28 mouse cellular contexts compared by ENCODE assay signal in the genomic region with DNA sequence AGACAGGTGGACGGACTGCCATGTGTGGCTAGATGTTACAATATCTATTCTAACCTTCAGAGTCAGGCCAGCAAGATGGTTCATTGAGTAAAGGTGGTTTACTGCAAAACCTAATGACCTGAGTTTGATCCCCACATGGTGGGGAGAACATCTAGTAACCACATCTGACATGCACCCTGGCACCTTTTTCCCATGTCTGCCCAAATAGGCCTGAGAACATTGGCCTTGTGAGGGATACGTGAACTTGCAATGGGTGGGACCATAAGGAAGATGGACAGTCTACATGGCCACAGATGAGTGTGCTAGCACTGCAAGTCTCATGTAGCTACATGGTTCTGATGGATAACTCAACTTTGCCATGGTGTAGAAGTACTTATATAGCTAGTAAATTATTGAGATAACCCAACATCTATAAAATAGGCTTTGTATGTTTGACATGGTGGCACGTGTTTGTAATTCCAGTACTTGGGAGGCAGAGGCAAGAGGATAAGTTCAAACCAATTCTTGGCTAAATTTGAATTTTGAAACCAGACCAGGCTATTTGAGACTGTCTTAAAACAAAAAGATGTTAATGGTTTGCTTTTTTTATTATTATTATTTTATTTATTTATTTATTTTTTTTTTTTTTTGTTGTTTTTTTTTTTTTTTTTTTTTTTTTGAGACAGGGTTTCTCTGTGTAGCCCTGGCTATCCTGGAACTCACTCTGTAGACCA. TPM values are rescaled to one million over a fixed set of nuclear protein-coding genes. Genes with fewer than 3 reads are reported as not detected.
DNase-seq lines count a peak whose midpoint lies in the region; ATAC-seq and TF ChIP-seq lines count a peak whose summit lies in the region.
"Had no signal": no experiment of that assay in that cellular context is flagged by ENCODE, and none has a peak within 500 bp of the region (broad histone marks: within the 10 kb centered on the region; RNA-seq: fewer than 3 reads in every experiment).

No protein-coding gene starts in this region.

- 86% methylated on average over 3 of the region's 3 CpGs for WGBS in heart, embryonic 10.5 days
- WGBS in midbrain, embryonic 11.5 days, result 94% methylated on average over 3 of the region's 3 CpGs
- 91% methylated on average over 3 of the region's 3 CpGs for WGBS in midbrain, postnatal 0 days
- WGBS in olfactory bulb, adult 2 months, result 87% methylated on average over 3 of the region's 3 CpGs

- no peak overlapping the region for H3K4me3 ChIP-seq in heart, embryonic 10.5 days
- H3K4me3 ChIP-seq in midbrain, embryonic 11.5 days (ENCODE audit: low read depth, low read length), result no peak overlapping the region
- no peak overlapping the region for H3K4me3 ChIP-seq in midbrain, postnatal 0 days (ENCODE audit: low read depth, low read length)
- H3K4me3 ChIP-seq in olfactory bulb, adult 2 months (ENCODE audit: insufficient read depth, low read depth, low read length), result no peak overlapping the region
- H3K4me3 ChIP-seq: embryonic facial prominence, embryonic 15.5 days; forebrain, embryonic 12.5 days; left cerebral cortex, adult 2 months; liver, embryonic 15.5 days; neural tube, embryonic 12.5 days had no signal

- no peak overlapping the region for H3K4me2 ChIP-seq in midbrain, embryonic 11.5 days
- H3K4me2 ChIP-seq in midbrain, postnatal 0 days (ENCODE audit: low read depth, low read length, poor library complexity, severe bottlenecking), result no peak overlapping the region
- H3K4me2 ChIP-seq: embryonic facial prominence, embryonic 15.5 days; forebrain, embryonic 12.5 days; heart, embryonic 11.5 days; liver, embryonic 15.5 days; neural tube, embryonic 12.5 days had no signal

- peaks cover 71% of the 10 kb centered on the region for H3K36me3 ChIP-seq in heart, embryonic 10.5 days
- H3K36me3 ChIP-seq in midbrain, embryonic 11.5 days (ENCODE audit: control insufficient read depth, insufficient read depth, low read length), result peaks cover 16% of the 10 kb centered on the region
- peaks cover 60% of the 10 kb centered on the region for H3K36me3 ChIP-seq in midbrain, postnatal 0 days (ENCODE audit: insufficient read depth, low read length)

- no peak for TF ChIP-seq POLR2A in olfactory bulb, adult 2 months (IDR thresholded peaks at IDR 0.05; ENCODE audit: insufficient read depth, low read depth, low read length)

- no peak for ATAC-seq in midbrain, embryonic 11.5 days (ENCODE audit: low FRiP score)
- no peak for ATAC-seq in midbrain, postnatal 0 days (ENCODE audit: low FRiP score)
- ATAC-seq: inflammation-experienced regulatory T-cells, adult 6 months had no signal

- DNase-seq in heart, embryonic 10.5 days (ENCODE audit: low spot score), result peak; percentile 63
- no peak for DNase-seq in heart, adult 9 months (ENCODE audit: low spot score in 2 of 2)
- peak; percentile 72 for DNase-seq in midbrain, embryonic 11.5 days (ENCODE audit: low spot score, missing footprints)
- no peak for DNase-seq in midbrain, postnatal 0 days (ENCODE audit: low spot score)
- DNase-seq in ZHBTc4 (ENCODE audit: low read depth, low spot score), result peak; percentile 21
- DNase-seq in right cerebral cortex, postnatal 10 days (ENCODE audit: low spot score in 2 of 2), result no peak
- DNase-seq: adrenal gland, postnatal 10 days; cerebellum, adult 11 months; cerebellum, postnatal 25 days; gastrocnemius, postnatal 14 days; heart, postnatal 10 days; kidney, adult 2 months; kidney, postnatal 25 days; lung, postnatal 14 days; right cerebral cortex, postnatal 25 days; thymus, adult 2 months had no signal

- no peak overlapping the region for H3K27ac ChIP-seq in heart, embryonic 10.5 days
- no peak overlapping the region for H3K27ac ChIP-seq in midbrain, embryonic 11.5 days (ENCODE audit: low read depth, low read length)
- H3K27ac ChIP-seq in midbrain, postnatal 0 days (ENCODE audit: low read depth, low read length), result no peak overlapping the region
- H3K27ac ChIP-seq in olfactory bulb, adult 2 months (ENCODE audit: insufficient read depth, low read depth, low read length), result 0 out of 2 replicates have a peak overlapping the region, but pooled peaks have one; percentile 40
- H3K27ac ChIP-seq: embryonic facial prominence, embryonic 15.5 days; forebrain, embryonic 12.5 days; left cerebral cortex, adult 2 months; liver, embryonic 15.5 days; neural tube, embryonic 12.5 days had no signal

- TF ChIP-seq CTCF in midbrain, postnatal 0 days (IDR thresholded peaks at IDR 0.05), result no peak
- TF ChIP-seq CTCF in olfactory bulb, adult 2 months (IDR thresholded peaks at IDR 0.05; ENCODE audit: insufficient read depth, low read depth, low read length), result no peak

- H3K9me3 ChIP-seq in heart, embryonic 10.5 days, result no peaks in the 10 kb centered on the region
- H3K9me3 ChIP-seq in midbrain, embryonic 11.5 days (ENCODE audit: control insufficient read depth, low read length), result no peaks in the 10 kb centered on the region
- no peaks in the 10 kb centered on the region for H3K9me3 ChIP-seq in midbrain, postnatal 0 days (ENCODE audit: low read length)
- H3K9me3 ChIP-seq: embryonic facial prominence, embryonic 15.5 days; forebrain, embryonic 12.5 days; liver, embryonic 15.5 days; neural tube, embryonic 12.5 days had no signal

- H3K27me3 ChIP-seq in heart, embryonic 10.5 days (ENCODE audit: insufficient read depth, poor library complexity, severe bottlenecking), result no peaks in the 10 kb centered on the region
- no peaks in the 10 kb centered on the region for H3K27me3 ChIP-seq in midbrain, embryonic 11.5 days (ENCODE audit: control insufficient read depth, insufficient read depth, low read length)
- H3K27me3 ChIP-seq in midbrain, postnatal 0 days (ENCODE audit: insufficient read depth, low read length), result no peaks in the 10 kb centered on the region
- H3K27me3 ChIP-seq: embryonic facial prominence, embryonic 15.5 days; forebrain, embryonic 12.5 days; liver, embryonic 15.5 days; neural tube, embryonic 12.5 days had no signal

- peaks cover 7% of the 10 kb centered on the region; the same call in 1 of the 2 replicates for H3K4me1 ChIP-seq in heart, embryonic 10.5 days
- no peaks in the 10 kb centered on the region for H3K4me1 ChIP-seq in midbrain, embryonic 11.5 days (ENCODE audit: control insufficient read depth, insufficient read depth, low read length)
- no peaks in the 10 kb centered on the region for H3K4me1 ChIP-seq in midbrain, postnatal 0 days (ENCODE audit: insufficient read depth, low read length)
- H3K4me1 ChIP-seq in olfactory bulb, adult 2 months (ENCODE audit: control insufficient read depth, insufficient read depth, low read length), result no peaks in the 10 kb centered on the region
- H3K4me1 ChIP-seq: embryonic facial prominence, embryonic 15.5 days; forebrain, embryonic 12.5 days; liver, embryonic 15.5 days; neural tube, embryonic 12.5 days had no signal

- H3K9ac ChIP-seq in midbrain, embryonic 11.5 days (ENCODE audit: low read length), result no peak overlapping the region
- H3K9ac ChIP-seq in midbrain, postnatal 0 days (replicated peaks; ENCODE audit: low read length, poor library complexity, severe bottlenecking), result no peak overlapping the region
- H3K9ac ChIP-seq: embryonic facial prominence, embryonic 15.5 days; forebrain, embryonic 12.5 days; liver, embryonic 15.5 days; neural tube, embryonic 12.5 days had no signal

RNA-seq across cellular contexts. Expression of gene Hnrnph1, which starts 11.6 kb away (rescaled TPM):
- 253 and 367 TPM in 2 replicates for polyA plus RNA-seq in heart, embryonic 10.5 days (2016; fragmentation: Nextera tagmentation; extraction: Ambion mirVana)
- polyA plus RNA-seq in midbrain, embryonic 11.5 days (2014; fragmentation: Nextera tagmentation; extraction: Ambion mirVana), result 848 and 902 TPM in 2 replicates
- total RNA-seq in midbrain, postnatal 0 days (2014; rRNA removed), result 215 and 300 TPM in 2 replicates
- polyA plus RNA-seq in midbrain, postnatal 0 days (2015; fragmentation: Nextera tagmentation; extraction: Ambion mirVana), result 262 and 273 TPM in 2 replicates
- 611 and 1,562 TPM in 2 replicates for polyA plus RNA-seq in olfactory bulb, adult 2 months (2012; ENCODE audit: insufficient read depth, insufficient read length, low replicate concordance, missing spikeins)

RNA-seq across cellular contexts. Expression of gene Cby3, which starts 34.1 kb away (rescaled TPM):
- 0.39 TPM in 1 of 2 replicates, not detected in the other for polyA plus RNA-seq in heart, embryonic 10.5 days (2016; fragmentation: Nextera tagmentation; extraction: Ambion mirVana)
- polyA plus RNA-seq in midbrain, embryonic 11.5 days (2014; fragmentation: Nextera tagmentation; extraction: Ambion mirVana), result not detected in 2 replicates
- 0.71 TPM in 1 of 2 replicates, not detected in the other for total RNA-seq in midbrain, postnatal 0 days (2014; rRNA removed)
- polyA plus RNA-seq in midbrain, postnatal 0 days (2015; fragmentation: Nextera tagmentation; extraction: Ambion mirVana), result 0.92 and 1.8 TPM in 2 replicates
- not detected in 2 replicates for polyA plus RNA-seq in olfactory bulb, adult 2 months (2012; ENCODE audit: insufficient read depth, insufficient read length, low replicate concordance, missing spikeins)
- total RNA-seq: adrenal gland, postnatal 10 days; gastrocnemius, postnatal 14 days; heart, postnatal 10 days; left cerebral cortex, adult 2 months; megakaryocyte, adult 5-6 weeks had no signal
- polyA plus RNA-seq: C2C12; forebrain, embryonic 12.5 days; heart, embryonic 11.5 days; inflammation-experienced regulatory T-cells, adult 6 months; limb, embryonic 11.5 days; liver, embryonic 15.5 days; neural tube, embryonic 12.5 days; spleen, adult 2 months had no signal

RNA-seq across cellular contexts. Expression of gene Rufy1, which starts 42.6 kb away (rescaled TPM):
- polyA plus RNA-seq in heart, embryonic 10.5 days (2016; fragmentation: Nextera tagmentation; extraction: Ambion mirVana), result 16.6 and 18.3 TPM in 2 replicates
- 24.7 and 27.3 TPM in 2 replicates for polyA plus RNA-seq in midbrain, embryonic 11.5 days (2014; fragmentation: Nextera tagmentation; extraction: Ambion mirVana)
- total RNA-seq in midbrain, postnatal 0 days (2014; rRNA removed), result 11.3 and 21.8 TPM in 2 replicates
- polyA plus RNA-seq in midbrain, postnatal 0 days (2015; fragmentation: Nextera tagmentation; extraction: Ambion mirVana), result 19.9 and 20.6 TPM in 2 replicates
- not detected in 2 replicates for polyA plus RNA-seq in olfactory bulb, adult 2 months (2012; ENCODE audit: insufficient read depth, insufficient read length, low replicate concordance, missing spikeins)

Comparison
In these comparisons a context has a peak if more than half of its experiments do, and no peak if none do; other contexts are left out.
1. DNase-seq: peak in heart, embryonic 10.5 days (single experiment), midbrain, embryonic 11.5 days (single experiment) and ZHBTc4 (single experiment); none in heart, adult 9 months (0 of 2), midbrain, postnatal 0 days (single experiment) and right cerebral cortex, postnatal 10 days (0 of 2).